Comparison of ENCODE assay signal across 9 mouse cellular contexts in genomic region chr1:175492683-175493043, GRCm38 (mm10). TPM values are rescaled to one million over a fixed set of nuclear protein-coding genes. Genes with fewer than 3 reads are reported as not detected.
A peak's percentile ranks its signal among the peaks of the same experiment; 100 is the strongest.
DNase-seq lines count a peak whose midpoint lies in the region; ATAC-seq lines count a peak whose summit lies in the region.
"Had no signal": no experiment of that assay in that cellular context is flagged by ENCODE, and none has a peak within 500 bp of the region (broad histone marks: within the 10 kb centered on the region; RNA-seq: fewer than 3 reads in every experiment).

No protein-coding gene starts in this region.

- peaks cover 29% of the 10 kb centered on the region for H3K27me3 ChIP-seq in heart, embryonic 12.5 days (replicated peaks)
- H3K27me3 ChIP-seq in hindbrain, embryonic 10.5 days (ENCODE audit: insufficient read depth, poor library complexity, severe bottlenecking) = peaks cover 40% of the 10 kb centered on the region
- peaks cover 2% of the 10 kb centered on the region; the same call in 1 of the 2 replicates for H3K27me3 ChIP-seq in midbrain, embryonic 11.5 days (ENCODE audit: control insufficient read depth, insufficient read depth, low read length)

- no peak overlapping the region for H3K27ac ChIP-seq in heart, embryonic 12.5 days (ENCODE audit: poor library complexity, severe bottlenecking)
- H3K27ac ChIP-seq in hindbrain, embryonic 10.5 days = peak overlapping the region; percentile 79
- H3K27ac ChIP-seq in midbrain, embryonic 11.5 days (ENCODE audit: low read depth, low read length) = peak overlapping the region; percentile 48; the same call in 1 of the 2 replicates

- no peak; the same call in 1 of the 2 replicates for ATAC-seq in heart, embryonic 12.5 days (ENCODE audit: insufficient number of reproducible peaks, low FRiP score)
- ATAC-seq in midbrain, embryonic 11.5 days (ENCODE audit: low FRiP score) = no peak

- no peaks in the 10 kb centered on the region for H3K36me3 ChIP-seq in heart, embryonic 12.5 days
- H3K36me3 ChIP-seq in hindbrain, embryonic 10.5 days = no peaks in the 10 kb centered on the region
- H3K36me3 ChIP-seq in midbrain, embryonic 11.5 days (ENCODE audit: control insufficient read depth, insufficient read depth, low read length) = no peaks in the 10 kb centered on the region

- 2% methylated on average over 11 of the region's 11 CpGs for WGBS in heart, embryonic 12.5 days
- WGBS in hindbrain, embryonic 10.5 days = 1% methylated on average over 11 of the region's 11 CpGs
- 3% methylated on average over 11 of the region's 11 CpGs for WGBS in midbrain, embryonic 11.5 days

- peak overlapping the region; percentile 66 for H3K9ac ChIP-seq in heart, embryonic 12.5 days
- H3K9ac ChIP-seq in midbrain, embryonic 11.5 days (ENCODE audit: low read length) = peak overlapping the region; percentile 73

- peak overlapping the region; percentile 62 for H3K4me3 ChIP-seq in heart, embryonic 12.5 days
- peak overlapping the region; percentile 62 for H3K4me3 ChIP-seq in hindbrain, embryonic 10.5 days
- peak overlapping the region; percentile 68 for H3K4me3 ChIP-seq in midbrain, embryonic 11.5 days (ENCODE audit: low read depth, low read length)

- DNase-seq in heart, adult 9 months (ENCODE audit: low spot score in 2 of 2) = no peak
- DNase-seq in WW6 (ENCODE audit: low read depth, low spot score) = peak; percentile 7
- DNase-seq in hindbrain, embryonic 10.5 days (ENCODE audit: low spot score) = no peak
- DNase-seq in midbrain, embryonic 11.5 days (ENCODE audit: low spot score, missing footprints) = no peak
- no peak for DNase-seq in layer of hippocampus, postnatal 25 days (ENCODE audit: extremely low spot score in 1 of 2, low spot score in 1 of 2)
- DNase-seq in urinary bladder, postnatal 36 days (ENCODE audit: low spot score in 2 of 2) = no peak
- DNase-seq in cerebellum, adult 9-11 months = no peak

- H3K4me2 ChIP-seq in heart, embryonic 12.5 days = peak overlapping the region; percentile 98
- peak overlapping the region; percentile 92 for H3K4me2 ChIP-seq in midbrain, embryonic 11.5 days

- H3K9me3 ChIP-seq in heart, embryonic 12.5 days (replicated peaks) = no peaks in the 10 kb centered on the region
- no peaks in the 10 kb centered on the region for H3K9me3 ChIP-seq in hindbrain, embryonic 10.5 days
- H3K9me3 ChIP-seq in midbrain, embryonic 11.5 days (ENCODE audit: control insufficient read depth, low read length) = no peaks in the 10 kb centered on the region

- H3K4me1 ChIP-seq in heart, embryonic 12.5 days (replicated peaks) = 0 out of 2 replicates have a peak, but pooled peaks cover 3% of the 10 kb centered on the region
- peaks cover 15% of the 10 kb centered on the region for H3K4me1 ChIP-seq in hindbrain, embryonic 10.5 days (replicated peaks)
- peaks cover 5% of the 10 kb centered on the region; the same call in 1 of the 2 replicates for H3K4me1 ChIP-seq in midbrain, embryonic 11.5 days (ENCODE audit: control insufficient read depth, insufficient read depth, low read length)

RNA-seq across cellular contexts. Expression of gene Rgs7, which starts 0.4 kb away (rescaled TPM):
- 0.72 and 1.4 TPM in 2 replicates for polyA plus RNA-seq in heart, embryonic 12.5 days (2016; fragmentation: Nextera tagmentation; extraction: Ambion mirVana)
- polyA plus RNA-seq in hindbrain, embryonic 10.5 days (2016; fragmentation: Nextera tagmentation; extraction: Ambion mirVana) = 1.7 and 3.9 TPM in 2 replicates
- polyA plus RNA-seq in midbrain, embryonic 11.5 days (2014; fragmentation: Nextera tagmentation; extraction: Ambion mirVana) = 4.9 and 6.0 TPM in 2 replicates
- 10 to 100 TPM; 76.8 to 80.3 TPM for total RNA-seq in layer of hippocampus, postnatal 25 days (2021)
- total RNA-seq: neutrophil, adult 5-6 weeks had no signal
